Mouse (Mus musculus) testis, adult 2 months (tissue): ENCODE measurements around the gene Tra2a.

Source experiments
- CTCF ChIP-seq: fragments of 200-500 bp; IDR thresholded peaks from 2 replicates; pipeline ENCODE4 v1.5.1; 2012; ENCODE audit warnings: low read depth, mild to moderate bottlenecking, inconsistent platforms, low read length, moderate library complexity; ENCODE audit not compliant: control insufficient read depth, insufficient read depth, insufficient replicate concordance
- POLR2A ChIP-seq: fragments of 200-500 bp; IDR thresholded peaks from 2 replicates; pipeline ENCODE4 v1.6.1; 2012; ENCODE audit warnings: low read depth, mild to moderate bottlenecking, inconsistent platforms, low read length, moderate library complexity; ENCODE audit not compliant: control insufficient read depth

- no peak for TF ChIP-seq CTCF
- no peak for TF ChIP-seq POLR2A
Observed at GRCm38 (mm10) chr6:49206416-49206815, 57.4 kb downstream of the Tra2a start.
